Mouse (Mus musculus): ENCODE measurements around the gene Scgb2b15. TPM values are rescaled to one million over a fixed set of nuclear protein-coding genes. Genes with fewer than 3 reads are reported as not detected.
"Not testable (repeated sequence)": the region's sequence is repeated elsewhere in the genome, so short reads cannot be mapped to it uniquely, and the experiment has no call there.

Scgb2b15 gene
- polyA plus RNA-seq (2016; fragmentation: Nextera tagmentation; extraction: Ambion mirVana) = not detected in 2 replicates

- not testable (repeated sequence) for H3K4me1 ChIP-seq (replicated peaks); H3K36me3 ChIP-seq; H3K9ac ChIP-seq (replicated peaks); H3K4me2 ChIP-seq; ATAC-seq (ENCODE audit: insufficient number of reproducible peaks, insufficient read depth, low FRiP score, low TSS enrichment, low read depth); H3K4me3 ChIP-seq (replicated peaks); H3K27ac ChIP-seq; H3K9me3 ChIP-seq; H3K27me3 ChIP-seq
These were observed at the start of gene Scgb2b15 for GRCm38 (mm10) chr7:32829562-32829961. Gene Scgb2b15 (minus strand): TSS chr7:32829662.

GRCm38 (mm10) chr7:32836254-32836653 is 6.8 kb upstream of the Scgb2b15 start, which contains the start of gene Scgb1b15:
Gene Scgb1b15 (plus strand): TSS chr7:32836554.
- ATAC-seq (ENCODE audit: insufficient number of reproducible peaks, insufficient read depth, low FRiP score, low TSS enrichment, low read depth); H3K9ac ChIP-seq (replicated peaks); H3K36me3 ChIP-seq; H3K27me3 ChIP-seq; H3K27ac ChIP-seq; H3K4me1 ChIP-seq (replicated peaks); H3K4me3 ChIP-seq (replicated peaks); H3K4me2 ChIP-seq; H3K9me3 ChIP-seq: not testable (repeated sequence)

Other genes starting within 250 kb of the Scgb2b15 start
- gene Scgb1b15, start 6.9 kb upstream of the Scgb2b15 start, polyA plus RNA-seq (2016; fragmentation: Nextera tagmentation; extraction: Ambion mirVana) = not detected in 2 replicates
- gene Scgb2b17, start 226.9 kb upstream of the Scgb2b15 start, polyA plus RNA-seq (2016; fragmentation: Nextera tagmentation; extraction: Ambion mirVana) = not detected in 2 replicates
- not detected in 2 replicates for gene Scgb1b17, start 233.8 kb upstream of the Scgb2b15 start, polyA plus RNA-seq (2016; fragmentation: Nextera tagmentation; extraction: Ambion mirVana)

Data from limb, embryonic 12.5 days (tissue).